28 mouse cellular contexts compared by ENCODE assay signal in the genomic region with DNA sequence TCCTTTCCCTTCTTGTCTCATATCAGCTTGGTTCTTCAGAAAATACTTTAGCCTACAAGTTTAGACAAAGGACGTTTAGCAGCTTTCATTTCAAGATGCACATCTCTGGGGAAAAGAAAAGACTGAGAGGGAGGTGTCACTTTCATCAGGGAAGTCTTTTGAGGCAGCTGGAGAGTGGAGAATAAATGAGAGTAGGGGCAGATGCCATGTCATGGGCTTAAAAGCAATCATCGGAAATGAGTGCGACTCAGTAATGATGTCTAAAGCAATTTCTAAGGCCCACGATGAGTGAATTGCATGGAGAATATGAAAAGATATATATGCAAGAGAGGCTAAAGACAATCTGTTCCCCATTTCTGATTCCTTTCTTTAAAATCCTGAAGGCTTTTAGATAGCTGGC.
DNase-seq lines count a peak whose midpoint lies in the region; ATAC-seq and TF ChIP-seq lines count a peak whose summit lies in the region.
"Had no signal": no experiment of that assay in that cellular context is flagged by ENCODE, and none has a peak within 500 bp of the region (broad histone marks: within the 10 kb centered on the region; RNA-seq: fewer than 3 reads in every experiment).

No protein-coding gene starts in this region.

- no peak overlapping the region for H3K27ac ChIP-seq in forebrain, postnatal 0 days (ENCODE audit: low read depth, low read length)
- H3K27ac ChIP-seq in forebrain, embryonic 13.5 days, result no peak overlapping the region
- no peak overlapping the region for H3K27ac ChIP-seq in hindbrain, embryonic 12.5 days
- H3K27ac ChIP-seq in hindbrain, embryonic 16.5 days (ENCODE audit: low read depth, low read length), result no peak overlapping the region
- H3K27ac ChIP-seq: forebrain, embryonic 10.5 days; heart, embryonic 15.5 days; hindbrain, embryonic 15.5 days had no signal

- TF ChIP-seq CTCF in forebrain, postnatal 0 days (IDR thresholded peaks at IDR 0.05; ENCODE audit: low read depth), result no peak
- TF ChIP-seq CTCF in brain, embryonic 14.5 days (IDR thresholded peaks at IDR 0.05; ENCODE audit: borderline replicate concordance, extremely low read depth, insufficient read depth, insufficient read length), result no peak

- H3K36me3 ChIP-seq in forebrain, postnatal 0 days (ENCODE audit: insufficient read depth), result no peaks in the 10 kb centered on the region
- H3K36me3 ChIP-seq in forebrain, embryonic 13.5 days (ENCODE audit: poor library complexity, severe bottlenecking), result no peaks in the 10 kb centered on the region
- H3K36me3 ChIP-seq in hindbrain, embryonic 12.5 days, result no peaks in the 10 kb centered on the region
- no peaks in the 10 kb centered on the region for H3K36me3 ChIP-seq in hindbrain, embryonic 16.5 days (ENCODE audit: control insufficient read depth, insufficient read depth, low read length)
- H3K36me3 ChIP-seq: forebrain, embryonic 10.5 days; G1E; heart, embryonic 12.5 days; heart, embryonic 15.5 days; hindbrain, embryonic 15.5 days had no signal

- no peak for DNase-seq in forebrain, postnatal 0 days
- DNase-seq in brain, embryonic 14.5 days (ENCODE audit: low read depth), result peak; percentile 26
- no peak for DNase-seq in kidney, adult 18-20 months
- DNase-seq: adrenal gland, postnatal 10 days; adrenal gland, postnatal 36 days; B cell, adult 2 months; cerebellum, adult 11 months; cerebellum, adult 2 months; cerebellum, adult 9-11 months; cerebellum, postnatal 25 days; gastrocnemius, postnatal 25 days; heart, adult 18-20 months; heart, postnatal 10 days; heart, postnatal 36 days; kidney, adult 2 months had no signal

- ATAC-seq in forebrain, postnatal 0 days, result peak; percentile 34
- no peak for ATAC-seq in forebrain, embryonic 13.5 days
- peak; percentile 66; the same call in 1 of the 2 replicates for ATAC-seq in hindbrain, embryonic 12.5 days (ENCODE audit: low FRiP score)
- ATAC-seq in hindbrain, embryonic 16.5 days, result no peak
- ATAC-seq: forebrain, embryonic 14.5 days; inflammation-experienced regulatory T-cells, adult 6 months; intestine, embryonic 16.5 days; Patski had no signal

- 52% methylated on average over 4 of the region's 4 CpGs for WGBS in forebrain, postnatal 0 days
- 48% methylated on average over 4 of the region's 4 CpGs for WGBS in forebrain, embryonic 13.5 days
- 46% methylated on average over 4 of the region's 4 CpGs for WGBS in hindbrain, embryonic 12.5 days
- WGBS in hindbrain, embryonic 16.5 days, result 37% methylated on average over 4 of the region's 4 CpGs

- no peaks in the 10 kb centered on the region for H3K9me3 ChIP-seq in forebrain, postnatal 0 days (ENCODE audit: low read length)
- H3K9me3 ChIP-seq in forebrain, embryonic 13.5 days (replicated peaks), result no peaks in the 10 kb centered on the region
- H3K9me3 ChIP-seq in hindbrain, embryonic 12.5 days (replicated peaks), result no peaks in the 10 kb centered on the region
- no peaks in the 10 kb centered on the region for H3K9me3 ChIP-seq in hindbrain, embryonic 16.5 days (ENCODE audit: control insufficient read depth, low read length)
- H3K9me3 ChIP-seq: forebrain, embryonic 10.5 days; G1E; heart, embryonic 12.5 days; heart, embryonic 15.5 days; hindbrain, embryonic 15.5 days had no signal

- H3K27me3 ChIP-seq in forebrain, postnatal 0 days (ENCODE audit: insufficient read depth, low read length), result no peaks in the 10 kb centered on the region
- no peaks in the 10 kb centered on the region for H3K27me3 ChIP-seq in forebrain, embryonic 13.5 days
- H3K27me3 ChIP-seq in hindbrain, embryonic 12.5 days, result no peaks in the 10 kb centered on the region
- H3K27me3 ChIP-seq in hindbrain, embryonic 16.5 days (replicated peaks; ENCODE audit: control insufficient read depth, insufficient read depth, low read length), result no peaks in the 10 kb centered on the region
- H3K27me3 ChIP-seq: CH12.LX; heart, embryonic 12.5 days; heart, embryonic 15.5 days; hindbrain, embryonic 15.5 days had no signal

- no peak overlapping the region for H3K9ac ChIP-seq in forebrain, postnatal 0 days
- H3K9ac ChIP-seq in forebrain, embryonic 13.5 days, result no peak overlapping the region
- H3K9ac ChIP-seq in hindbrain, embryonic 12.5 days, result no peak overlapping the region
- H3K9ac ChIP-seq in hindbrain, embryonic 16.5 days (ENCODE audit: low read depth, low read length), result no peak overlapping the region
- H3K9ac ChIP-seq: heart, embryonic 12.5 days; heart, embryonic 15.5 days; hindbrain, embryonic 15.5 days had no signal

- H3K4me1 ChIP-seq in forebrain, postnatal 0 days (ENCODE audit: insufficient read depth), result no peaks in the 10 kb centered on the region
- H3K4me1 ChIP-seq in forebrain, embryonic 13.5 days, result no peaks in the 10 kb centered on the region
- H3K4me1 ChIP-seq in hindbrain, embryonic 12.5 days, result no peaks in the 10 kb centered on the region
- no peaks in the 10 kb centered on the region for H3K4me1 ChIP-seq in hindbrain, embryonic 16.5 days (ENCODE audit: control insufficient read depth, insufficient read depth, low read depth, low read length)
- H3K4me1 ChIP-seq: forebrain, embryonic 10.5 days; heart, embryonic 12.5 days; heart, embryonic 15.5 days; hindbrain, embryonic 15.5 days had no signal

- H3K4me2 ChIP-seq in forebrain, postnatal 0 days (ENCODE audit: low read depth), result no peak overlapping the region
- H3K4me2 ChIP-seq in forebrain, embryonic 13.5 days, result no peak overlapping the region
- no peak overlapping the region for H3K4me2 ChIP-seq in hindbrain, embryonic 12.5 days (replicated peaks)
- no peak overlapping the region for H3K4me2 ChIP-seq in hindbrain, embryonic 16.5 days (ENCODE audit: low read length)
- H3K4me2 ChIP-seq: heart, embryonic 12.5 days; heart, embryonic 15.5 days; hindbrain, embryonic 15.5 days had no signal

- no peak overlapping the region for H3K4me3 ChIP-seq in forebrain, postnatal 0 days (ENCODE audit: low read depth, low read length)
- H3K4me3 ChIP-seq in forebrain, embryonic 13.5 days, result no peak overlapping the region
- H3K4me3 ChIP-seq in hindbrain, embryonic 12.5 days, result no peak overlapping the region
- H3K4me3 ChIP-seq in hindbrain, embryonic 16.5 days (ENCODE audit: low read length), result no peak overlapping the region
- H3K4me3 ChIP-seq: forebrain, embryonic 10.5 days; heart, embryonic 12.5 days; heart, embryonic 15.5 days; hindbrain, embryonic 15.5 days had no signal

- no peak for TF ChIP-seq POLR2A in brain, embryonic 14.5 days (IDR thresholded peaks at IDR 0.05; ENCODE audit: borderline replicate concordance, extremely low read depth, insufficient read depth, insufficient read length, poor library complexity, severe bottlenecking)

Comparison
In these comparisons a context has a peak if more than half of its experiments do, and no peak if none do; other contexts are left out.
1. ATAC-seq: peak in forebrain, postnatal 0 days (single experiment) and hindbrain, embryonic 12.5 days (single experiment); none in forebrain, embryonic 13.5 days (single experiment) and hindbrain, embryonic 16.5 days (single experiment).